Mouse (Mus musculus) lung, postnatal 0 days (tissue): ENCODE results near the gene Dkkl1. TPM values are rescaled to one million over a fixed set of nuclear protein-coding genes. Genes with fewer than 3 reads are reported as not detected.

Experiments used
- ATAC-seq: fragments of 200-750 bp; cut with Nextera tagmentation; 2 replicates; pipeline ENCODE4 v1.8.0; 2017; ENCODE audit warnings: moderate library complexity
- DNase-seq: peaks from one replicate; pipeline ENCODE4 v3.0.0-alpha.2; 2016; ENCODE audit warnings: low spot score
- H3K27ac ChIP-seq: fragments of 300-500 bp; sonication (generic); 2 replicates; pipeline ENCODE4 v1.5.1; 2014; ENCODE audit warnings: antibody characterized with exemption, mild to moderate bottlenecking, low read length, mixed read lengths
- H3K27me3 ChIP-seq: fragments of 300-500 bp; sonication (generic); replicated peaks from 2 replicates; pipeline ENCODE4 v1.6.1; 2014; ENCODE audit warnings: low read length, mixed read lengths; ENCODE audit not compliant: insufficient read depth
- H3K36me3 ChIP-seq: fragments of 300-500 bp; sonication (generic); 2 replicates; pipeline ENCODE4 v1.6.1; 2014; ENCODE audit warnings: low read length, mixed read lengths; ENCODE audit not compliant: insufficient read depth
- H3K4me1 ChIP-seq: fragments of 300-500 bp; sonication (generic); 2 replicates; pipeline ENCODE4 v1.6.1; 2014; ENCODE audit warnings: antibody characterized with exemption, low read depth, low read length, mixed read lengths; ENCODE audit not compliant: insufficient read depth
- H3K4me2 ChIP-seq: fragments of 300-500 bp; sonication (generic); replicated peaks from 2 replicates; pipeline ENCODE4 v1.6.1; 2014; ENCODE audit warnings: low read depth, mild to moderate bottlenecking, low read length, moderate library complexity, mixed read lengths
- H3K4me3 ChIP-seq: fragments of 300-500 bp; sonication (generic); 2 replicates; pipeline ENCODE4 v1.5.1; 2014; ENCODE audit warnings: low read depth, low read length
- H3K9ac ChIP-seq: fragments of 300-500 bp; sonication (generic); replicated peaks from 2 replicates; pipeline ENCODE4 v1.6.1; 2014; ENCODE audit warnings: low read depth, mild to moderate bottlenecking
- H3K9me3 ChIP-seq: fragments of 300-500 bp; sonication (generic); 2 replicates; pipeline ENCODE4 v1.6.1; 2016; ENCODE audit warnings: low read length, mixed read lengths
- CTCF ChIP-seq: IDR thresholded peaks from 2 replicates; pipeline ENCODE4 v1.5.1; 2016; ENCODE audit warnings: antibody characterized with exemption, mild to moderate bottlenecking
- EP300 ChIP-seq: IDR thresholded peaks from 2 replicates; pipeline ENCODE4 v1.6.1; 2016; ENCODE audit warnings: antibody characterized with exemption, mild to moderate bottlenecking, control low read depth
- WGBS: fragments of 180-500 bp; shearing (Covaris S2); extraction: QIAGEN DNeasy Blood & Tissue Kit; methylation state at CpG from one replicate; pipeline ENCODE4 v1.1.7; 2014; 5-methylcytosine and 5-hydroxymethylcytosine counted together
- polyA plus RNA-seq: library from polyadenylated mRNA; unstranded; fragments of >200 nt; fragmentation: Nextera tagmentation; extraction: Ambion mirVana; gene quantifications from 2 replicates; pipeline ENCODE4 v1.2.1, GENCODE M21; 2015

The Dkkl1 gene
- polyA plus RNA-seq, 1 experiment from 2014 or later: 1.1 TPM

DNA sequence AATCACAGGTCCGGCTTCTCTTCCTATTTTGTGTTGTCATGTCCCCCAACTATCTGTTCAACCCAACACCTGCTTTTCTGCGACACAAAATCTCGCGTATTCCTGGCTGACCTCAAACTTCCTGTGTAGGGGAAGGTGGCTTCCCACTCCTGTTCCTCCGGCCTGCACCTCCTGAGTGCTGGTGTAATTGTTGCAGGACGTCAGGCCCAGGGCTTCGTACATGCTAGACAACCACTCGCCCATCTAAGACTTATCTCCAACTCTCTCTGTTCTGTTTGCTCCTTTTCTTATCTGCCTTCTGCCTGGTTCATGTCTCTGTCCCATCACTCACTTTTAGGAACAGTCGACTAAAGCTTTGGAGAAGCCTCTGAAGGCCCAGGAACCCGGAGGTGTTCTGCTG lies 877 bp downstream of the Dkkl1 start:
- Histone ChIP-seq H3K4me2 (no peak overlapping the region), H3K4me1 (no peaks in the 10 kb centered on the region; the same call in 1 of the 2 replicates), H3K9me3 (no peaks in the 10 kb centered on the region), H3K27me3 (peaks cover 4% of the 10 kb centered on the region; the same call in 1 of the 2 replicates), H3K9ac (no peak overlapping the region), H3K36me3 (no peaks in the 10 kb centered on the region), H3K4me3 (no peak overlapping the region), H3K27ac (no peak overlapping the region)
- TF ChIP-seq CTCF (no peak), EP300 (no peak)
- ATAC-seq: no peak
- 42% methylated on average over 10 of the region's 10 CpGs for WGBS
- DNase-seq: no peak

DNA sequence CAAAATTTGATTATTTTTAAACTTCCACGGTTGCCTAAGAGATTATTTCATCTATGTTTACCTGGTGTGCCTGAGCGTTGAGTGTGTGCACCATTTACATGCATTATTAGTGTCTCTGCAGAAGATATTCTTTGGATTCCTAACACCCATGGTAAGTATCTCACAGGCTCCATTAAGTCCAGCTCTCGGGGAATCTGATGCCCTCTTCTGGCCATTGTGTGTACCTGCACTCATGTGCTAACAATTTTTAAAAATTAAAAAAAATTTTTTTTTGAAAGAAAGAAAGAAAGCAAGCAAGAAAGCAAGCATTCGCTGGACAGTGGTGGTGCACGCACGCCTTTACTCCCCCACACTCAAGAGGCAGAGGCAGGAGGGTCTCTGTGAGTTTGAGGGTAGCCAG lies 3.7 kb downstream of the Dkkl1 start:
- Histone ChIP-seq H3K36me3 (no peaks in the 10 kb centered on the region), H3K27ac (no peak overlapping the region), H3K27me3 (peaks cover 4% of the 10 kb centered on the region; the same call in 1 of the 2 replicates), H3K4me1 (no peaks in the 10 kb centered on the region; the same call in 1 of the 2 replicates), H3K9me3 (no peaks in the 10 kb centered on the region), H3K4me3 (no peak overlapping the region), H3K4me2 (no peak overlapping the region), H3K9ac (no peak overlapping the region)
- TF ChIP-seq CTCF: no peak
- no peak for TF ChIP-seq EP300
- WGBS: 71% methylated on average over 6 of the region's 6 CpGs
- no peak for ATAC-seq
- DNase-seq: no peak

DNA sequence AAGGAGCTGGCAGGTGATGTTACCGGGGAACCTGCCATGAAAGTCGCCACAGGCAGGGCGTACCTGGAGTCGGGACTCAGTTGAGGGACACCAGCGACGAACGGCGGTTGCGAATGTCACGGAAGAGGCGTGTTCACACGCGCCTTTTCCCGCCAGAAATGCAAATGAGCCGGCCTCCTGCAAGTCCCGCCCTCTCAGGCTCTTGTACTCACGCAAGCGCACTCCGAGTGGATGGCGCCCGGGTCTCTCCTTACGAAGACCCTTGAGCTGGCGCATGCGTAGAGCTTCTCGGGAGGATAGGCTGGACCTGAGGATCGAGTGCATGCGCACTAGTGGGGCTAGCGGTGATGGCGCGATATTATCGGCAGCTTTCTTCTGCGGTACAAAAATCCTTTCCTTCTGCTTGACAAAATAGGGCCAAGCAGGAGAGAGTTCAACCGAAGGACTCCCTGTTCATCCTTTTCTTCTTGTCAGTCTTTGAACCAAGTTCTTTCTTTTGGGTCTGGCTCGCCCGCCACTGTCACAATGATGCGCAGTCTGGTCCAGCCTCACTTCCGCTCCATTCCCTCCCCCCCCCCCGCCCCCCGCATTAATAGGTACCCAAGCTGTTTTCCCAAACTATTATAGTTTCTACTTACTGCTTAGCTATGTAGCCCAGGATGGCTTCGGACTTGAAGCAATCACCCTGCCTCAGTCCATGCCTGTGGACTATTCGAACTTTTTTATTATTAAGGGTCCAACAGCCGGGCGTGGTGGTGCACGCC lies 7.4 kb downstream of the Dkkl1 start, which contains the start of gene Ccdc155:
Gene Ccdc155 (minus strand): TSS at position 513 of the 764 bp plus-strand sequence.
- WGBS: 6% methylated on average over 41 of the region's 44 CpGs
- Histone ChIP-seq H3K4me1 (no peaks in the 10 kb centered on the region), H3K27me3 (no peaks in the 10 kb centered on the region), H3K27ac (no peak within 1 kb of the TSS), H3K4me2 (peak within 1 kb of the TSS; percentile 53), H3K36me3 (no peaks in the 10 kb centered on the region), H3K9ac (no peak within 1 kb of the TSS), H3K9me3 (no peaks in the 10 kb centered on the region), H3K4me3 (peak within 1 kb of the TSS; percentile 33)
- no peak for TF ChIP-seq CTCF
- no peak for TF ChIP-seq EP300
- peak; percentile 98 for ATAC-seq
- DNase-seq: peak; percentile 97

DNA sequence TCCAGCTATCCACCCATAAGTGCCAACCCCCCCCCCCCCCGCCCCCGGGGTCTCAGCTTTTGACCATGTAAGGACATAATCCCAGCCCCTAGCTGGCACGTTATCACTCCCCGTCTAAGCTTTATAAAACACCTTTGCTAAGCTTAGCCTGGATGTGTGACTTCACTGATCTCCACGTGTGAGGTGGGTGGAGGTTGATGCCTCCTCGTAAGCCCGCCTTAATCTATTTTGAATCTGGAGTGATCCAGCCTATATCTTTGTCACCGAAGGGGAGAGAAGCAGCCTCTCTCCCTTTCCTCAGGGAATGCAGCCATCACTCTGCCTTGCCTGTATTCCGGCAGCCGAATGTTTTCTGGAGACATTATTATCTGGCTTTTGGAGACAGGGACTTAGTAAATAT lies 9.3 kb downstream of the Dkkl1 start:
- no peak for TF ChIP-seq CTCF
- no peak for TF ChIP-seq EP300
- Histone ChIP-seq H3K4me3 (no peak overlapping the region), H3K36me3 (no peaks in the 10 kb centered on the region), H3K9ac (no peak overlapping the region), H3K27me3 (no peaks in the 10 kb centered on the region), H3K9me3 (no peaks in the 10 kb centered on the region), H3K4me1 (no peaks in the 10 kb centered on the region), H3K27ac (no peak overlapping the region), H3K4me2 (no peak overlapping the region)
- no peak for ATAC-seq
- no peak for DNase-seq
- WGBS: 30% methylated on average over 8 of the region's 10 CpGs

DNA sequence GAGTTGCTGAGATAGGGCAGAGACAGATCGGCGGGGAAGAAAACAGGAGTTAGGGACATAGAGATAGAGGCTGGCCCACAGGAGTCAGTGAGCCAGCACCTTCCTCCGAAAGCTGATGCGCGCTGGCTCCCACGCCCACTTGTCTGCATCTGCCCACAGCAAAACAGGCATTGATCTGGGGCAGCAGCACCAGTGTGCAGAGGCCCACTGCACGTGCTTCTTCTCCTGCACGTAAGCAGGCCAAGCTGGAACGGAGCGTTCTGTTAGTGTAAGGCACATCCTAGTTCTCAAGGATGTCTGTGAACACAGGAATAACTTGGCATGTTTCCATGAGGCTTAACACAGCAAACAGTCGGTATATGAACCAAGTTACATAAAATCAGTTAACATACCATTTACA lies 13.0 kb downstream of the Dkkl1 start:
- Histone ChIP-seq H3K4me1 (no peaks in the 10 kb centered on the region), H3K4me2 (no peak overlapping the region), H3K27ac (no peak overlapping the region), H3K9me3 (no peaks in the 10 kb centered on the region), H3K36me3 (no peaks in the 10 kb centered on the region), H3K27me3 (no peaks in the 10 kb centered on the region), H3K4me3 (no peak overlapping the region), H3K9ac (no peak overlapping the region)
- no peak for DNase-seq
- WGBS: 66% methylated on average over 11 of the region's 11 CpGs
- no peak for ATAC-seq
- TF ChIP-seq CTCF (no peak), EP300 (no peak)

DNA sequence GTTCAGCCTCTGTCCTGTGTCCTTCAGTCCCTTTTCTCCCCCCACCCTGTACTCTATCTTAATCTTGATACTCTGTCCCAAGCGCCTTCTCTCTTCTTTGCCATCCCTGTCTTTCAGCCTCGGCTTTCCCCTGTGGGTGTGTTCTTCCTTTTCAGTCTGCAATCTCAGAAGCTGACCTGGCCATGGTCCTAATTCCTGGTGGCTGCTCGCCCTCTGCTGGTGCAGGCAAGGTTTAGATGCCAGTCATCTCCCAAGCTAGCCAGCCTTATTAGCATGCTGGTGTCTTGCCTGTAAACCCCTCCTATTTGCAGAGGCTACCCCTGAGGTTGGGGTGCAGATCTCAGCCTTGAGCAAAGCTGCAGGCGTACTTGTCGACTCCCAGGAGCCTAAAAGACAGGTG lies 13.5 kb downstream of the Dkkl1 start:
- no peak overlapping the region for H3K27ac ChIP-seq
- TF ChIP-seq EP300 (no peak), CTCF (peak; percentile 95)
- no peak overlapping the region for H3K4me3 ChIP-seq
- 9% methylated on average over 5 of the region's 5 CpGs for WGBS
- no peaks in the 10 kb centered on the region for H3K9me3 ChIP-seq
- no peaks in the 10 kb centered on the region for H3K36me3 ChIP-seq
- H3K27me3 ChIP-seq: no peaks in the 10 kb centered on the region
- DNase-seq (peak; percentile 81), ATAC-seq (peak; percentile 69)
- H3K9ac ChIP-seq: no peak overlapping the region
- H3K4me1 ChIP-seq: no peaks in the 10 kb centered on the region
- H3K4me2 ChIP-seq: no peak overlapping the region
